Mouse (Mus musculus) lung, adult 18-20 months (tissue): ENCODE results near the gene Exo1.

Source experiments
- DNase-seq, 2 experiments: peaks; one replicate each; pipeline ENCODE4 v3.0.0; 2022; ENCODE audit warnings: mixed read lengths in 2 of 2

Exo1 gene

DNA sequence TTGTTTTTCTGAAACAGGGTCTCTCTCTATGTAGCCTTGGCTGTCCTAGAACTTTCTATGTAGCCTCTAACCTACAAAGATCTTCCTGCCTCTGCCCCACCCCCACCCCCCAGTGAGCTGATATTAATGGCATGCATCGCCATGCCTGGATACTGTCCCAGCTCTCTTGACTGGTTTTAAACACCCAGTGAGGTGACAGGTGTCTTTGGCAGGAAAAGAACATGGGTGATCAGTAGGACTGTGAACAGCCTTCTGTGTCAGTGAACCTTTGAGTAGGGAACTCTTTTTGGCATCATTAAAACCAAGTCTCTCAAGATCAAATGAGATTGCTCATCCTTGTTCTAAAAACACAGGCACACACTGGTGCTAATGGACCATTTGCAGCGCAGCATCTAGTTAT lies 81.4 kb downstream of the Exo1 start:
- DNase-seq, result no peak
